Mouse (Mus musculus): ENCODE data around the gene Limd2.

GRCm38 (mm10) chr11:106151219-106151618, 9.4 kb downstream of the Limd2 start:
- no peak for TF ChIP-seq CTCF (IDR thresholded peaks at IDR 0.05; ENCODE audit: extremely low read depth, insufficient read depth, low read length)
- no peak for TF ChIP-seq POLR2A (IDR thresholded peaks at IDR 0.05; ENCODE audit: extremely low read depth, insufficient read depth, low read length)
